Mouse (Mus musculus) stomach, embryonic 15.5 days (tissue): Measurements from ENCODE around the gene Khdrbs2. TPM values are rescaled to one million over a fixed set of nuclear protein-coding genes. Genes with fewer than 3 reads are reported as not detected.
"Not testable (repeated sequence)": the region's sequence is repeated elsewhere in the genome, so short reads cannot be mapped to it uniquely, and the experiment has no call there.

Experiments used
- ATAC-seq: fragments of 200-750 bp; cut with Nextera tagmentation; 2 replicates; pipeline ENCODE4 v1.8.0; 2017; ENCODE audit warnings: low read depth, moderate number of reproducible peaks, moderate TSS enrichment; ENCODE audit not compliant: insufficient read depth, low FRiP score
- H3K27ac ChIP-seq: fragments of 300-500 bp; sonication (generic); 2 replicates; pipeline ENCODE4 v1.5.1; 2015; ENCODE audit warnings: mild to moderate bottlenecking, inconsistent platforms
- H3K27me3 ChIP-seq: fragments of 300-500 bp; sonication (generic); replicated peaks from 2 replicates; pipeline ENCODE4 v1.6.1; 2015; ENCODE audit warnings: inconsistent platforms
- H3K36me3 ChIP-seq: fragments of 300-500 bp; sonication (generic); 2 replicates; pipeline ENCODE4 v1.6.1; 2015; ENCODE audit warnings: inconsistent platforms
- H3K4me1 ChIP-seq: fragments of 300-500 bp; sonication (generic); 2 replicates; pipeline ENCODE4 v1.6.1; 2015; ENCODE audit warnings: inconsistent platforms
- H3K4me2 ChIP-seq: fragments of 300-500 bp; sonication (generic); 2 replicates; pipeline ENCODE4 v1.6.1; 2015; ENCODE audit warnings: mild to moderate bottlenecking, inconsistent platforms
- H3K4me3 ChIP-seq: fragments of 300-500 bp; sonication (generic); replicated peaks from 2 replicates; pipeline ENCODE4 v1.5.1; 2015; ENCODE audit warnings: inconsistent platforms
- H3K9ac ChIP-seq: fragments of 300-500 bp; sonication (generic); 2 replicates; pipeline ENCODE4 v1.6.1; 2015; ENCODE audit warnings: inconsistent platforms
- H3K9me3 ChIP-seq: fragments of 300-500 bp; sonication (generic); 2 replicates; pipeline ENCODE4 v1.6.1; 2016; ENCODE audit warnings: inconsistent platforms
- WGBS: fragments of 180-500 bp; shearing (Covaris S2); methylation state at CpG from one replicate; pipeline ENCODE4 v1.1.7; 2015; 5-methylcytosine and 5-hydroxymethylcytosine counted together
- polyA plus RNA-seq: library from polyadenylated mRNA; unstranded; fragments of >200 nt; fragmentation: Nextera tagmentation; extraction: Ambion mirVana; gene quantifications from 2 replicates; pipeline ENCODE4 v1.2.1, GENCODE M21; 2015

The Khdrbs2 gene
- polyA plus RNA-seq, 1 experiment from 2014 or later = 3.6 TPM

DNA sequence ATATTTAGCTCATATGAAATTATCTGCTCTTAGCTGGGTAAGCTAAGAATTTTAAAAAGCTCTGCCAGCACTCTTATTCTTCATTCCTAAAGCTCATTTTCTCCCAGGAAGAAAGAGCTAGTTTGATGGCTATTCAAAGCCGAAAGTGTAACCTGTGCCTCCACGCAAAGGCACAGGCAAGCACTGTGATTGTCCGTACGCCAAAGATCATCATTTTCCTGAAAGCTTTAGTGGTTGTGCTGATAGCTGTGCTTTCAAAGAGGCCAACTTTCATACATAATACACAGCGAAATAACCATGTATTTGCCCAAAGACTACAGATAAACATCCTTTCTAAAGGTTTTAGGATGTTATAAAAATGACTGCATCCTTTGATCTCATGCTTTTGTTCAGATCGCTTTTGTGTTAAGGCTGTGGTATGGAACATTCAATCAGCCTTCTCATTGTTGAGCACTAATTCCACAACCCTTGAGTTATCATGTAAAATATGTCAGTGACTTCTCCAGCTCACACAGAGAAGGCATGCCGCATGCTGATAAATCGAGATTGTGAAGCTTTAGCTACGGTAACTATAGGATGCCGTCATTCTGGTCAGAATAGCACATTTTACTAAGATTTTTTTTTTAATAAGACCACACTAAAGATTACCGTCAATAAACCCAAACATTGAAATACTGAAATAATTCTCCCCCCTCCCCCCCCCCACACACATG lies 299.1 kb downstream of the Khdrbs2 start:
- Histone ChIP-seq H3K27me3 (no peaks in the 10 kb centered on the region), H3K27ac (no peak overlapping the region), H3K4me3 (no peak overlapping the region), H3K36me3 (no peaks in the 10 kb centered on the region), H3K9me3 (no peaks in the 10 kb centered on the region), H3K9ac (no peak overlapping the region), H3K4me1 (no peaks in the 10 kb centered on the region), H3K4me2 (no peak overlapping the region)
- WGBS = 84% methylated on average over 11 of the region's 11 CpGs
- no peak for ATAC-seq

DNA sequence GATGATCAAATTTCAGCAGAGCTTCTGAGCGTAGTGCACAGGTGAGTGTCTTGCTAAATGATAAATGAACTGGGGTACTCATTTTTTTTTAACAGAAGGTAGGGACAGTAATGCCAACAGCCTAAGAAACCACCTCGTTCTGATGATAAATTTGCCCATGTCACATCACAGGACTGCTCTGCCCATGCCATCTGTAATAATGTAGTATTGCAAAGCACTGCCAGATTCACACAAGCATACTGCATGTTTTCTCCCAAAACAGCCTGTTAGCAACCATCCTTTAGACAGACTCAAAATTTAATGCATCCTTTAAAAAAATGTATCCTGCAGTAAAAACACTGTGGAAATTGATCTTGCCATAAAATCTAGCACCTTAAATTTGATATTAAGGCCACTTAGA lies 315.4 kb downstream of the Khdrbs2 start:
- ATAC-seq = no peak
- no peak overlapping the region for H3K9ac ChIP-seq
- H3K4me2 ChIP-seq = no peak overlapping the region
- 69% methylated on average over 2 of the region's 2 CpGs for WGBS
- no peaks in the 10 kb centered on the region for H3K4me1 ChIP-seq
- no peaks in the 10 kb centered on the region for H3K27me3 ChIP-seq
- no peak overlapping the region for H3K27ac ChIP-seq
- no peaks in the 10 kb centered on the region for H3K36me3 ChIP-seq
- no peak overlapping the region for H3K4me3 ChIP-seq
- no peaks in the 10 kb centered on the region for H3K9me3 ChIP-seq

GRCm38 (mm10) chr1:32503381-32503780 lies 330.9 kb downstream of the Khdrbs2 start:
- Histone ChIP-seq H3K4me2 (no peak overlapping the region), H3K9me3 (no peaks in the 10 kb centered on the region), H3K9ac (no peak overlapping the region), H3K4me3 (no peak overlapping the region), H3K4me1 (no peaks in the 10 kb centered on the region), H3K27ac (no peak overlapping the region), H3K27me3 (no peaks in the 10 kb centered on the region), H3K36me3 (no peaks in the 10 kb centered on the region)
- ATAC-seq = no peak
- WGBS = 88% methylated on average over 6 of the region's 6 CpGs

- WGBS = 81% methylated on average over 3 of the region's 7 CpGs
- H3K9me3 ChIP-seq, H3K27me3 ChIP-seq, H3K27ac ChIP-seq, H3K4me1 ChIP-seq, H3K36me3 ChIP-seq, H3K9ac ChIP-seq, ATAC-seq, H3K4me2 ChIP-seq, H3K4me3 ChIP-seq: not testable (repeated sequence)
Measured at GRCm38 (mm10) chr1:32547194-32547593, 374.7 kb downstream of the Khdrbs2 start, which contains the start of gene Gm5415. Gene Gm5415, minus strand, starts transcription at chr1:32547294.

GRCm38 (mm10) chr1:32553459-32553858 lies 380.9 kb downstream of the Khdrbs2 start:
- WGBS = 82% methylated on average over 3 of the region's 3 CpGs
- Histone ChIP-seq H3K9me3 (no peaks in the 10 kb centered on the region), H3K27ac (no peak overlapping the region), H3K4me2 (no peak overlapping the region), H3K27me3 (no peaks in the 10 kb centered on the region), H3K9ac (no peak overlapping the region), H3K36me3 (no peaks in the 10 kb centered on the region), H3K4me1 (no peaks in the 10 kb centered on the region), H3K4me3 (no peak overlapping the region)
- ATAC-seq = no peak

DNA sequence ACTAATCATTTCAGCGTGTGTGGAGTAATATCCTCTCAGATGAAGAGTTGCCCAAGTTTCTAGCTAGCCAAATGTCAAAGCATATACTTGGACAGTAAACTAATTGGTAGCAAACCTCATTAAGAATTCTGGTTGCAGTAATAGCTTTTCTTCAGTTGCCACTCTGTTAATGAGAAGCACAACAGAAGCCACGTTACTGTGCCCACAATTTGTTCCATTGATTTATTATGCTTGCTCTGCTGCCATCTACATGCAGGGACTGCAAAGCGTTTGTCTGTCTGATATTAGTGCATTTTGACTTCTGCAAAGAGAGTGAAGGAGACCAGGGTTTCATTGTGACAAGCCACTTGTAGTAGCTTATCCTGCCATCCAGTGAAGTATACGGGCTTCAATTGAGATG lies 381.4 kb downstream of the Khdrbs2 start:
- no peak overlapping the region for H3K4me3 ChIP-seq
- WGBS = 44% methylated on average over 4 of the region's 4 CpGs
- H3K9me3 ChIP-seq = no peaks in the 10 kb centered on the region
- H3K36me3 ChIP-seq = no peaks in the 10 kb centered on the region
- no peak overlapping the region for H3K27ac ChIP-seq
- no peak overlapping the region for H3K9ac ChIP-seq
- H3K4me1 ChIP-seq = no peaks in the 10 kb centered on the region
- no peak overlapping the region for H3K4me2 ChIP-seq
- no peaks in the 10 kb centered on the region for H3K27me3 ChIP-seq
- ATAC-seq = no peak

- H3K4me2 ChIP-seq = no peak overlapping the region
Measured at GRCm38 (mm10) chr1:32568901-32569300, 396.4 kb downstream of the Khdrbs2 start.

GRCm38 (mm10) chr1:32626060-32626459 lies 453.5 kb downstream of the Khdrbs2 start:
- Histone ChIP-seq H3K9me3 (no peaks in the 10 kb centered on the region), H3K4me1 (no peaks in the 10 kb centered on the region), H3K27me3 (no peaks in the 10 kb centered on the region), H3K4me3 (no peak overlapping the region), H3K9ac (no peak overlapping the region), H3K4me2 (no peak overlapping the region), H3K27ac (no peak overlapping the region), H3K36me3 (no peaks in the 10 kb centered on the region)
- no peak for ATAC-seq
- 83% methylated on average over 1 of the region's 1 CpGs for WGBS

More at GRCm38 (mm10) chr1:32568901-32569300, 396.4 kb downstream of the Khdrbs2 start:
- Histone ChIP-seq H3K9me3 (no peaks in the 10 kb centered on the region), H3K27ac (no peak overlapping the region), H3K4me3 (no peak overlapping the region), H3K36me3 (no peaks in the 10 kb centered on the region), H3K27me3 (no peaks in the 10 kb centered on the region), H3K9ac (no peak overlapping the region), H3K4me1 (no peaks in the 10 kb centered on the region)
- 88% methylated on average over 2 of the region's 2 CpGs for WGBS
- no peak for ATAC-seq

GRCm38 (mm10) chr1:32632415-32633354 lies 460.2 kb downstream of the Khdrbs2 start:
- Histone ChIP-seq H3K4me3 (no peak overlapping the region), H3K27ac (no peak overlapping the region), H3K36me3 (no peaks in the 10 kb centered on the region), H3K27me3 (no peaks in the 10 kb centered on the region), H3K9me3 (no peaks in the 10 kb centered on the region), H3K4me1 (no peaks in the 10 kb centered on the region), H3K4me2 (no peak overlapping the region), H3K9ac (no peak overlapping the region)
- 87% methylated on average over 5 of the region's 5 CpGs for WGBS
- ATAC-seq = no peak

- ATAC-seq = no peak
- no peaks in the 10 kb centered on the region for H3K4me1 ChIP-seq
- H3K4me3 ChIP-seq = no peak overlapping the region
- no peak overlapping the region for H3K27ac ChIP-seq
- H3K27me3 ChIP-seq = no peaks in the 10 kb centered on the region
- H3K36me3 ChIP-seq = no peaks in the 10 kb centered on the region
- H3K9me3 ChIP-seq = no peaks in the 10 kb centered on the region
- no peak overlapping the region for H3K4me2 ChIP-seq
- H3K9ac ChIP-seq = no peak overlapping the region
- WGBS = 87% methylated on average over 4 of the region's 4 CpGs
Measured at GRCm38 (mm10) chr1:32633404-32633803, 460.9 kb downstream of the Khdrbs2 start.

DNA sequence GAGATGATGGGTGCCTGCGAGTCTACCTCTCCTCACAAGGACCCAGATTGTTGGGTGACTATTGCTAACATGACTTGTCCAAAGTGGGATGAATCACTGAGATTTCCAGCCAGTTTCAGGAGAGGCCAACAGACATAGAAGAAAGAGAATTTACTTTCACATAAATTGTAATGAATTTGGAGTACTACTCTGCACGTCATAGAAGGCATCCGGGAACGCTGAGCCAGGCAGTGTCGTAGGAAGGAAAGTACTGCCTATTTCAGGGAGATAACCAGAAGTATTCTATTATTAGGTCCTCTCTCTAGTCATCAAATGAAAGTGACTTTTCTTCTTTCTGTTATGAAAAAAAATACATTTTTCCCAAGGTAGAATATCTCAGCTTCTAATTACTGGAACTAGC lies 466.6 kb downstream of the Khdrbs2 start:
- Histone ChIP-seq H3K4me1 (no peaks in the 10 kb centered on the region), H3K4me3 (no peak overlapping the region), H3K27me3 (no peaks in the 10 kb centered on the region), H3K9ac (no peak overlapping the region), H3K4me2 (no peak overlapping the region), H3K36me3 (no peaks in the 10 kb centered on the region), H3K27ac (no peak overlapping the region), H3K9me3 (no peaks in the 10 kb centered on the region)
- no peak for ATAC-seq
- WGBS = 92% methylated on average over 5 of the region's 5 CpGs

DNA sequence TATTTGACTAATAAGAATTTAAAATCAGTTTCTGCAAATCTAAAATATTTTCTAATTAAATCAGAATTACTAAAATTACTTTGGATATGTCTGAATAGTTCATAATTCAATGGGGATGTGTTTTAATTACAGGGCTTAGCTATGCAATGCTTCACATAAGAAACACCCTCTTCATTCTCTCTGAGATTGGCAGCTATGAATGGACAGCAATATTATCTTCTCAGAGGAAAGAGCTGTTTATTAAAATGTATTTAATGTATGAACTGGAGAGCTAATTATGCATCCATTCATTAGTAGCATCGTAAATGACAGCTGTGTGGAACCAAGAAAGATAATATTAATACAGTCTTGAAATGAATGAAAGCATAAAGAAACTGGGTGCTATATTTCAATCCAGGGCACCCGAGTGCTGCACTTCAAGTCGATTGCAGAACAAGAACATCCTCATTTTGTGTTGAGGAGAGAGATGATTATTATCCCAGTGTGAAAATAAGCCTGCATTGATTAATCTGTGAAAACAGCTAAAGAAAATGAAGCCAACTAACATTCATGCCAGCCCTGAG lies 477.2 kb downstream of the Khdrbs2 start:
- no peaks in the 10 kb centered on the region for H3K27me3 ChIP-seq
- H3K9ac ChIP-seq = no peak overlapping the region
- H3K36me3 ChIP-seq = no peaks in the 10 kb centered on the region
- no peaks in the 10 kb centered on the region for H3K4me1 ChIP-seq
- no peak overlapping the region for H3K4me3 ChIP-seq
- no peak overlapping the region for H3K4me2 ChIP-seq
- H3K27ac ChIP-seq = no peak overlapping the region
- WGBS = 66% methylated on average over 3 of the region's 3 CpGs
- no peak for ATAC-seq
- H3K9me3 ChIP-seq = no peaks in the 10 kb centered on the region
